Mouse (Mus musculus) small intestine, adult 2 months (tissue): ENCODE data around the gene Gm20388. TPM values are rescaled to one million over a fixed set of nuclear protein-coding genes. Genes with fewer than 3 reads are reported as not detected.

Experiments used
- H3K27ac ChIP-seq: fragments of 200-500 bp; 2 replicates; pipeline ENCODE4 v1.5.1; 2012; ENCODE audit warnings: low read depth, low read length, control low read depth, inconsistent platforms; ENCODE audit not compliant: insufficient read depth
- H3K27me3 ChIP-seq: fragments of 200-500 bp; 2 replicates; pipeline ENCODE4 v1.6.1; 2012; ENCODE audit warnings: mild to moderate bottlenecking, moderate library complexity, low read length, inconsistent platforms; ENCODE audit not compliant: control insufficient read depth, insufficient read depth
- H3K36me3 ChIP-seq: fragments of 200-500 bp; 2 replicates; pipeline ENCODE4 v1.6.1; 2012; ENCODE audit warnings: mild to moderate bottlenecking, low read length, control low read depth, inconsistent platforms; ENCODE audit not compliant: control insufficient read depth, insufficient read depth
- H3K4me1 ChIP-seq: fragments of 200-500 bp; 2 replicates; pipeline ENCODE4 v1.6.1; 2012; ENCODE audit warnings: low read length, inconsistent platforms, mixed read lengths; ENCODE audit not compliant: control insufficient read depth, insufficient read depth, insufficient read length
- H3K4me3 ChIP-seq: fragments of 200-500 bp; 2 replicates; pipeline ENCODE4 v1.5.1; 2012; ENCODE audit warnings: low read depth, mild to moderate bottlenecking, control low read depth, inconsistent platforms, low read length, moderate library complexity
- CTCF ChIP-seq: fragments of 200-500 bp; IDR thresholded peaks from 2 replicates; pipeline ENCODE4 v1.5.1; 2012; ENCODE audit warnings: low read depth, mild to moderate bottlenecking, control low read depth, inconsistent platforms, low read length, moderate library complexity, mixed read lengths; ENCODE audit not compliant: insufficient replicate concordance, insufficient read length; ENCODE audit errors: extremely low read depth
- POLR2A ChIP-seq: fragments of 200-500 bp; IDR thresholded peaks from 2 replicates; pipeline ENCODE4 v1.6.1; 2012; ENCODE audit warnings: low read depth, mild to moderate bottlenecking, control low read depth, inconsistent platforms, low read length, moderate library complexity
- WGBS: fragments of 180-500 bp; shearing (Covaris S2); methylation state at CpG from one replicate; pipeline ENCODE4 v1.1.7; 2018; 5-methylcytosine and 5-hydroxymethylcytosine counted together
- polyA plus RNA-seq: library from polyadenylated mRNA; depleted of rRNA; stranded (reverse); fragments of >200 nt; gene quantifications from 2 replicates; pipeline ENCODE4 v1.2.3, GENCODE M21; 2012

The Gm20388 gene
- polyA plus RNA-seq, 1 experiment, result 37.3 TPM

DNA sequence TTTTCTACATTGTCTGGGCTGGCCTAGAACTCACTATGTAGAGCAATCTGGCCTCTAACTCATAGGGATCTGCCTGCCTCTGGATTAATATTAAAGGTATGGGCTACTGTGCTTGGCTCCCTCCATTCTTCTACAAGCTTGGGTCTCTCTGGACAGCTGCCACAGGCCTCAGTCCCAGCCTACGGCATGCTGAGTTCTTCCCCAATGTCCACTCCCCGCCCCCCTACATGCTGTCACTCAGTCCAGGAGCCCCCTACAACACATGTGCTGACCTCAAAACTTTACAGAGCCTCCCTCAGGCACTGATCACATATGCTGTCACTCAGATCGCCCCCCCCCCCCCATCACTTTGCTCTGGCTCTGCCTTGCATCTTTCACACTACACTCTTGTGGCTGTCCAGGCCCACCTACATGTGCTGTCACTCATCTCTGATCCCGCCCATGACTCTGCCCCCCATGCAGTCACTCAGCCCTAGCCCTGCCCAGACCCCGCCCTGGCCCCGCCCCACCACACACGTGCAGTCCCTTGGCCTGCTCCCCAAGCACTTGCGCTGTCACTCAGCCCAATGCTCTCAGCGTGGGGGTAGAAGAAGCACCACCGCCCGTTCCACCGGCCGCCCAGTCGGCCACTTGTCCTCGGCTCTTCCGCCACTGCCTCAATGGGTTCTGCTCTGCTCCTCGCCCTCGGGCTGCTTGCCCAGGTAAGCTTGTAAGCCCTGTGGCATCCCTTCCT is 2937.4 kb downstream of the Gm20388 start, which contains the start of gene Cdh15:
Cdh15 (plus strand) TSS at position 138 of the 733 bp plus-strand sequence.
- no peaks in the 10 kb centered on the region for H3K36me3 ChIP-seq
- H3K4me3 ChIP-seq, result no peak within 1 kb of the TSS
- no peak within 1 kb of the TSS for H3K27ac ChIP-seq
- no peaks in the 10 kb centered on the region for H3K4me1 ChIP-seq
- no peak for TF ChIP-seq POLR2A
- no peak for TF ChIP-seq CTCF
- peaks cover 6% of the 10 kb centered on the region; the same call in 1 of the 2 replicates for H3K27me3 ChIP-seq
- WGBS, result 14% methylated on average over 18 of the region's 18 CpGs

DNA sequence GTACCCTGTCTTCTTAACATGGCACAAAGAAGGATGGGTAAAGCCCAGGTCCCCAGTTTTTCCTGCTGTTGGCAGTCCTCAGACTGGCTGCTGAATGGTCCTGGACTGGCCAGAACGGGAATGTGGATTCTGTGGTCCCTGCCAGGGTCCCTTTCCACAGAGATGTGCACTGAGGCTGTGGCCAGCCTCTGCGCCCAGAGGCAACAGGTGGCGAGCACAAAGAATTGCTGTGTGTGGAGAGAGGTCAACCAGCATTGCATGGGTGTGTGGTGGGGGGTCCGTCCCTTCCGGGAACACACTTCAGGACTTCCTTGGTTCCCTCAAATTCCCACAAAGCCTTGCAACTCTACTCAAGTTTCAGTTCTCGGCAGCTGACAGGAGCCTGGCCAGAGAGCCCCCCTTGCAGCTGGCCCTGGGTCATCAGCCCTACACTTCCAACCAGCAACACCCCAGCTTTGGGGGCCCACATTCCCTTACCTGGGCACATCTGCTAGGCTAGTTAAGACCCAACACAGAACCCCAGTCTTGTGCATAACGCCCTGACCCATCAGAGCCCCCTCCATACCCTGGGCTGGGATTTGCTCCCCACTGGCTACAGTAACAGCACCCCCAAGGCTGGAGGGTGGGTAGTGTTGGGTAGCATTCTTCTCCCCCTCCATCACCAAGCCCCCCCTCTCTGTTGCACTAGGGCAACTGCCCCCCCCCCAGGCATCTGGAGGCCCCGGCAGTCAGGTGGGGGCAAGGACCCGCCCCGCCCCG is 2938.7 kb downstream of the Gm20388 start:
- Histone ChIP-seq H3K27me3 (peaks cover 6% of the 10 kb centered on the region), H3K4me3 (no peak overlapping the region), H3K36me3 (no peaks in the 10 kb centered on the region), H3K4me1 (no peaks in the 10 kb centered on the region), H3K27ac (no peak overlapping the region)
- no peak for TF ChIP-seq POLR2A
- TF ChIP-seq CTCF, result no peak
- 68% methylated on average over 11 of the region's 11 CpGs for WGBS

DNA sequence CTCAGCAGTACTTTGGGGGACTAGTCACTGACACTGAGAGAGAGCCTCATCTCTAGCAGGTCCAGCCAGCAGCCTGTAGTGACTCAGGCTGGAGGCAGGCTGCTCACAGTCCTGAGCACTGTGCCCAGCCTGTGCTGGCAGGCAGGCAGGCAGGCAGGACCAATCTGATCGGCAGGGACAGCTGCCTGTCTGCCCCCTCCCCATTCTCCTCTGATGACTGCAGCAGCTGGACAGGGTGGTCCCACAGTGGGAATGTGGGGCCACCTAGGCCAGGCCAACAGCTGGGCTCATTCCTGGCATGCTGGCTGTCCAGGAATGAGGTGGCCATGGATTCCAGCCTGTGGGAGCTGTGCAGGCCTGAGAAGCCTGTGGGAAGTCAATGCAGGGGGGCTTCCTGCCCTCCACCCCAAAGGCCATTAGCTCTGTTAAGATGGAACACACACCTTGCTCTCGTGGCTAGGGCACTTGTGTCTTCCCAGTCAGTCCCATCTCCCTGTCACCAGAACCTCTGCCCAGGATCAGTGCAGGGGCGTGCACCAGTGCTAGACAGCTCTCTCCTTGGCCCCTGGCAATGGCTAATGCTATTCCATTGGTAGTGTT is 2940.1 kb downstream of the Gm20388 start:
- no peaks in the 10 kb centered on the region for H3K36me3 ChIP-seq
- 61% methylated on average over 3 of the region's 3 CpGs for WGBS
- TF ChIP-seq CTCF, result no peak
- TF ChIP-seq POLR2A, result no peak
- H3K4me3 ChIP-seq, result no peak overlapping the region
- no peak overlapping the region for H3K27ac ChIP-seq
- no peaks in the 10 kb centered on the region for H3K4me1 ChIP-seq
- peaks cover 6% of the 10 kb centered on the region for H3K27me3 ChIP-seq

DNA sequence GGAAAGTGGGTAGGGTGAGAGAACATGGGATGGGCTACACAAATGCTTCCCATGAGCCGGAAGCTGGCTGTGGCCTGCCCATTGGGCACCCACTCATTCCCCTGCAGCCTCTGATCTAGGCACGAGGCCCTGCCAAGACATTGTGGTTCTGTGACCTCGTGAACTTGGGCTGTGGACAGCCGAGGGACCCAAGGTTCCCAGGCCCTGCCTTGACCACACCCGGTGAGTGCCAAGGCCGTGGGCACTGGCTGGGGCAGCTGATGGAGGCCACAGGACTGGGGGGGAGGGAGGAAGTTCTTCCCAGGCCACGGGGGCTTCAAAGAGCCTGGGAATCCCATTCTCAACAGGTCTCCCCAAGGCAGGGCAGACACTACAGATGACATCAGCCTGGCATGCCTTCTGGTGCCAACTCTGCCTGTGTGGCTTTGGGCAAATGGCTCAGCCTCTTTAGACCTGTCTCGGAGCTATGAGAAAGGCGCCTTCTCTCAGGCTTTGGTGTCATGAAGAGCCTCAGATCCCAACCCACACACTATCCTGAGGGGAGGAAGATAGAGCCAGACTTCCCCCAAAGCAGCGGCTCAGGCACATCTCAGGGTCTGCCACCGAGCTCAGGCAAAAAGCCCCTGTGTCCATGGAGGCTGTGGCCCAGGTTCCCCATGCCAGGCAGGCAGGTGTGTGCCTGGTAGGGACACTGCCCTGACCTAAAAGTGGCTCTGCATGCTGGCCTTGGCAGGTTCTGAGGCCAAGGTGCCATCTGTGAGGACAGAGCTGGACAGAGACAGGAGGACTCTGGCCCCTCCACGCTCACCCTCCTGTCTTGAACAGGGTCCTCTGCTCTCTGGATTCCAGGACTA is 2941.3 kb downstream of the Gm20388 start:
- H3K4me1 ChIP-seq, result no peaks in the 10 kb centered on the region
- no peak overlapping the region for H3K4me3 ChIP-seq
- WGBS, result 73% methylated on average over 12 of the region's 12 CpGs
- H3K27ac ChIP-seq, result no peak overlapping the region
- peaks cover 3% of the 10 kb centered on the region for H3K27me3 ChIP-seq
- no peak for TF ChIP-seq POLR2A
- no peak for TF ChIP-seq CTCF
- H3K36me3 ChIP-seq, result no peaks in the 10 kb centered on the region

DNA sequence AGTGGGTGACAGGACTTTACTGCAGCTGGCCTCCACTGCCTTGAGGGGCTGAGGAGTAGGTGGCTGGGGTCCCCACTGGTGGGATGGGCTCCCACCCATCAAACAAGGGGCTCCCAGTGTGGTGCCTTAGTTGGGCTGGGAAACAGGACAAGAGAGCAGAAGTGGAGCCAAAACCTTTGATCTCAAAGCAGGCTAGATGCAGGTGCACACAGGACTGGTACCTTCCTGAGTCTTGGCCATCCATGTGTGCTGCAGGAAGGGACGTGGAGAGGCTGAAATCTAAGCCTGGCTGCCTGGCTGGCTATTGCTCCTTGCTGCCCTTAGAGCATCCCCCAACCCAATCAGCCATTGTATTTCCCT is 2941.9 kb downstream of the Gm20388 start:
- WGBS, result 62% methylated on average over 1 of the region's 1 CpGs
- Histone ChIP-seq H3K4me1 (no peaks in the 10 kb centered on the region), H3K4me3 (no peak overlapping the region), H3K27me3 (peaks cover 3% of the 10 kb centered on the region), H3K36me3 (no peaks in the 10 kb centered on the region), H3K27ac (no peak overlapping the region)
- TF ChIP-seq POLR2A (no peak), CTCF (no peak)

DNA sequence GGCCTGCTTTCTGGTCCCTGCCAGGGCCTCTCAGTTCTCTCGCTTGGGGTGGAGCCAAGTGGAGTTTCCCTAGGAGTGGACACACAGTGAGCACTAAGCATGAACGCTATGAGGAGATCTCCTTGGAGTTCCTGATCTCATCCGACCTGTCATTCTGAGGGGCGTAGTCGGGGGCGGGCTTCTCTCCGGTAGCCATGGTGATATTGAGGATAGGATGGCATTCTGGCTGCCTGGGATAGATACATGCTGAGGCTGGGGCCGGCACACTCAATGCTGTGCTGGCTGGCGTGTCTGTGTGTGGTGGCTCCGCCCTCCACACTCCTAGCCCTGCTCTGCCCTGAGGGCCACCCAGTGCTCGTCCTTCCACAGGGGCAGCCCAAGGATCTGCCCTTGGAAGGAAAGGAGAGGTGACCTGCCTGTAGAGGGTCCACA is 2942.7 kb downstream of the Gm20388 start:
- H3K36me3 ChIP-seq, result no peaks in the 10 kb centered on the region
- H3K27me3 ChIP-seq, result peaks cover 3% of the 10 kb centered on the region
- 23% methylated on average over 11 of the region's 11 CpGs for WGBS
- H3K4me3 ChIP-seq, result no peak overlapping the region
- TF ChIP-seq CTCF (no peak), POLR2A (no peak)
- no peak overlapping the region for H3K27ac ChIP-seq
- H3K4me1 ChIP-seq, result no peaks in the 10 kb centered on the region
